Mouse (Mus musculus): Measurements from ENCODE around the gene Fam228a.
A peak's percentile ranks its signal among the peaks of the same experiment; 100 is the strongest.
"Not testable (repeated sequence)": the region's sequence is repeated elsewhere in the genome, so short reads cannot be mapped to it uniquely, and the experiment has no call there.

Fam228a gene

GRCm38 (mm10) chr12:4738031-4738576 is at the start of gene Fam228a:
Gene Fam228a (minus strand): TSS chr12:4738430.
- DNase-seq (ENCODE audit: low read depth) = no peak

GRCm38 (mm10) chr12:4784466-4784865 is 46.2 kb upstream of the Fam228a start:
- DNase-seq (ENCODE audit: low read depth) = no peak

GRCm38 (mm10) chr12:4783598-4783997 is 45.4 kb upstream of the Fam228a start:
- no peak for DNase-seq (ENCODE audit: low read depth)

GRCm38 (mm10) chr12:4781725-4782404 is 43.6 kb upstream of the Fam228a start:
- DNase-seq (ENCODE audit: low read depth) = not testable (repeated sequence)

- DNase-seq (ENCODE audit: low read depth) = no peak
Measured at GRCm38 (mm10) chr12:4781270-4781669, 43.0 kb upstream of the Fam228a start.

GRCm38 (mm10) chr12:4780245-4780644 is 42.0 kb upstream of the Fam228a start:
- no peak for DNase-seq (ENCODE audit: low read depth)

GRCm38 (mm10) chr12:4777734-4778133 is 39.5 kb upstream of the Fam228a start:
- DNase-seq (ENCODE audit: low read depth) = no peak

GRCm38 (mm10) chr12:4775588-4775949 is 37.3 kb upstream of the Fam228a start:
- no peak for DNase-seq (ENCODE audit: low read depth)

GRCm38 (mm10) chr12:4774895-4775587 is 36.8 kb upstream of the Fam228a start:
- DNase-seq (ENCODE audit: low read depth) = no peak

- DNase-seq (ENCODE audit: low read depth) = no peak
Measured at GRCm38 (mm10) chr12:4769333-4769723, 31.1 kb upstream of the Fam228a start.

GRCm38 (mm10) chr12:4768492-4769332 is 30.5 kb upstream of the Fam228a start, which contains the start of the genes Pfn4 and Fam228b:
Gene Pfn4 (plus strand): TSS chr12:4769022.
Gene Fam228b (minus strand): TSS chr12:4769267.
- peak; percentile 77 for DNase-seq (ENCODE audit: low read depth)

GRCm38 (mm10) chr12:4757060-4757459 is 18.8 kb upstream of the Fam228a start:
- DNase-seq (ENCODE audit: low read depth) = no peak

- DNase-seq (ENCODE audit: low read depth) = not testable (repeated sequence)
Measured at GRCm38 (mm10) chr12:4754451-4754850, 16.2 kb upstream of the Fam228a start.

GRCm38 (mm10) chr12:4744486-4744885 is 6.3 kb upstream of the Fam228a start:
- peak; percentile 1 for DNase-seq (ENCODE audit: low read depth)

GRCm38 (mm10) chr12:4742183-4742582 is 4.0 kb upstream of the Fam228a start:
- no peak for DNase-seq (ENCODE audit: low read depth)

- DNase-seq (ENCODE audit: low read depth) = no peak
Measured at GRCm38 (mm10) chr12:4740823-4741222, 2.6 kb upstream of the Fam228a start.

- no peak for DNase-seq (ENCODE audit: low read depth)
Measured at GRCm38 (mm10) chr12:4732332-4732731, 5.9 kb downstream of the Fam228a start.

GRCm38 (mm10) chr12:4731629-4732028 is 6.6 kb downstream of the Fam228a start:
- no peak for DNase-seq (ENCODE audit: low read depth)

- DNase-seq (ENCODE audit: low read depth) = no peak
Measured at GRCm38 (mm10) chr12:4729165-4729564, 9.1 kb downstream of the Fam228a start.

GRCm38 (mm10) chr12:4719762-4720754 is 18.2 kb downstream of the Fam228a start:
- DNase-seq (ENCODE audit: low read depth) = no peak

Data from fibroblast of lung, adult 2 months (primary cell).